Mouse (Mus musculus): ENCODE results near the gene Zfp292. TPM values are rescaled to one million over a fixed set of nuclear protein-coding genes. Genes with fewer than 3 reads are reported as not detected.

Gene Zfp292
- total and polyA plus RNA-seq, 3 experiments: 9.8 to 19.4 (median 16.8) TPM

DNA sequence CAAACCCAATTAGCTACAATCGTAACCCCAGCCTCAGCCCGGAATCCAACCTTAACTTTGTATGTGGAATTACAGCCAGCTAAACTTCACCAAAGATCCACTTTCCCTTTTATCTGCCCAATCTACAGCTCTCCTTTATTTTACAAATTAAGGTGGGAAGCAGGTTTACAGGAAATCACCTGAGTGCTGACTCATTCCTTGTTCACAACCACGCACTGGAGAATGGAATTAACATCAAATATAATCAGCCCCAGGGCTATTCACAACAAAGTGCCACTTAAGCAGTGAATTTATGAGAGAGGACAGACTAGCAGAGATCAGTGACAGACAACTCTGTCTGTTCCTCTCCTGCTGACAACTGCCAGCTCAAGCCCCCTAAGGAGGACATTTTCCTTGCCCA, 28.6 kb upstream of the Zfp292 start:
- Histone ChIP-seq H3K79me2 (ENCODE audit: control insufficient read depth, insufficient read depth, low read length, poor library complexity) (no peaks in the 10 kb centered on the region), H3K27ac (ENCODE audit: control insufficient read depth, low read depth, low read length) (no peak overlapping the region), H3K27me3 (ENCODE audit: control insufficient read depth in 1 of 2, insufficient read depth in 2 of 2, low read length in 2 of 2) (peaks cover 2 to 7% of the 10 kb centered on the region in 2 experiments; a peak in 3 of 4 replicates), H3K4me1 (ENCODE audit: control insufficient read depth in 1 of 2, insufficient read depth in 2 of 2, low read length in 2 of 2) (no peaks in the 10 kb centered on the region), H3K4me3 (ENCODE audit: control insufficient read depth in 1 of 2, insufficient read depth in 1 of 2, low read depth in 2 of 2, low read length in 2 of 2) (no peak overlapping the region), H3K36me3 (ENCODE audit: control insufficient read depth in 1 of 2, insufficient read depth in 2 of 2, low read length in 2 of 2) (no peaks in the 10 kb centered on the region), H3K9me3 (replicated peaks; ENCODE audit: insufficient read depth, low read length) (no peaks in the 10 kb centered on the region), H3K9ac (ENCODE audit: control insufficient read depth, low read depth, low read length, poor library complexity, severe bottlenecking) (no peak overlapping the region)
- DNase-seq (ENCODE audit: low read depth, low spot score): no peak
- TF ChIP-seq TBP (IDR thresholded peaks at IDR 0.05; ENCODE audit: low read depth, low read length) (no peak), NELFE (IDR thresholded peaks at IDR 0.05; ENCODE audit: low read depth, low read length) (no peak), ZNF384 (IDR thresholded peaks at IDR 0.05; ENCODE audit: low read depth, low read length) (no peak)

- no peaks in the 10 kb centered on the region for H3K9me3 ChIP-seq (replicated peaks; ENCODE audit: insufficient read depth, low read length)
- no peaks in the 10 kb centered on the region for H3K4me1 ChIP-seq (ENCODE audit: control insufficient read depth in 1 of 2, insufficient read depth in 2 of 2, low read length in 2 of 2)
- H3K9ac ChIP-seq (ENCODE audit: control insufficient read depth, low read depth, low read length, poor library complexity, severe bottlenecking): no peak overlapping the region
- no peak overlapping the region for H3K4me3 ChIP-seq (ENCODE audit: control insufficient read depth in 1 of 2, insufficient read depth in 1 of 2, low read depth in 2 of 2, low read length in 2 of 2)
- no peak overlapping the region for H3K27ac ChIP-seq (ENCODE audit: control insufficient read depth, low read depth, low read length)
- H3K27me3 ChIP-seq (ENCODE audit: control insufficient read depth in 1 of 2, insufficient read depth in 2 of 2, low read length in 2 of 2): peaks cover 0 to 3% of the 10 kb centered on the region in 2 experiments; a peak in 3 of 4 replicates
- no peak for TF ChIP-seq SIN3A (IDR thresholded peaks at IDR 0.05; ENCODE audit: low read length)
- no peak for TF ChIP-seq MXI1 (IDR thresholded peaks at IDR 0.05; ENCODE audit: low read depth, low read length)
- no peak for TF ChIP-seq POLR2AphosphoS2 (IDR thresholded peaks at IDR 0.05; ENCODE audit: low read length)
- TF ChIP-seq CHD1 (IDR thresholded peaks at IDR 0.05; ENCODE audit: low read depth, low read length): no peak
- no peak for TF ChIP-seq E2F4 (IDR thresholded peaks at IDR 0.05; ENCODE audit: borderline replicate concordance, low read depth, low read length)
- no peak for TF ChIP-seq UBTF (IDR thresholded peaks at IDR 0.05; ENCODE audit: borderline replicate concordance, insufficient read depth, low read depth, low read length)
- TF ChIP-seq KAT2A (conservative IDR thresholded peaks at IDR 0.05; ENCODE audit: low read depth, low read length): no peak
- TF ChIP-seq ETS1 (IDR thresholded peaks at IDR 0.05; ENCODE audit: low read depth, low read length): no peak
- no peak for TF ChIP-seq ZNF384 (IDR thresholded peaks at IDR 0.05; ENCODE audit: low read depth, low read length)
- no peak for TF ChIP-seq ZKSCAN1 (IDR thresholded peaks at IDR 0.05; ENCODE audit: low read depth, low read length)
- no peak for TF ChIP-seq SMC3 (IDR thresholded peaks at IDR 0.05; ENCODE audit: low read depth, low read length)
- TF ChIP-seq RCOR1 (IDR thresholded peaks at IDR 0.05; ENCODE audit: low read depth, low read length): no peak
- no peak for TF ChIP-seq MAFK (IDR thresholded peaks at IDR 0.05; ENCODE audit: borderline replicate concordance, low read depth, low read length)
- no peak for TF ChIP-seq GATA1 (IDR thresholded peaks at IDR 0.05; ENCODE audit: low read depth, low read length)
- TF ChIP-seq HCFC1 (IDR thresholded peaks at IDR 0.05; ENCODE audit: low read depth, low read length): no peak
- no peak for TF ChIP-seq MEF2A (IDR thresholded peaks at IDR 0.05; ENCODE audit: extremely low read depth, insufficient replicate concordance, low read depth, low read length, poor library complexity, severe bottlenecking)
- no peak for TF ChIP-seq POLR2A (IDR thresholded peaks at IDR 0.05; ENCODE audit: control insufficient read depth in 1 of 2, insufficient read depth in 1 of 2, low read depth in 1 of 2, low read length in 2 of 2, poor library complexity in 1 of 2)
- no peak for TF ChIP-seq TCF12 (IDR thresholded peaks at IDR 0.05; ENCODE audit: low read depth, low read length)
- TF ChIP-seq CTCF (IDR thresholded peaks at IDR 0.05 in 2 of 3, conservative IDR thresholded peaks at IDR 0.05 in 1 of 3; ENCODE audit: control insufficient read depth in 1 of 3, insufficient read depth in 1 of 3, low read depth in 2 of 3, low read length in 3 of 3, poor library complexity in 1 of 3, severe bottlenecking in 1 of 3): no peak
- no peaks in the 10 kb centered on the region for H3K79me2 ChIP-seq (ENCODE audit: control insufficient read depth, insufficient read depth, low read length, poor library complexity)
- no peaks in the 10 kb centered on the region for H3K36me3 ChIP-seq (ENCODE audit: control insufficient read depth in 1 of 2, insufficient read depth in 2 of 2, low read length in 2 of 2)
- no peak for DNase-seq (ENCODE audit: low read depth, low spot score)
Measured at GRCm38 (mm10) chr4:34908127-34908526, 25.4 kb upstream of the Zfp292 start.
